Mouse (Mus musculus) MEL (cell line): ENCODE measurements around the gene Lypla2. TPM values are rescaled to one million over a fixed set of nuclear protein-coding genes. Genes with fewer than 3 reads are reported as not detected.
A peak's percentile ranks its signal among the peaks of the same experiment; 100 is the strongest.

Experiments
- DNase-seq: peaks from one replicate; pipeline ENCODE4 v3.0.0; 2011; ENCODE audit warnings: low read depth, low spot score
- H3K27ac ChIP-seq: 2 replicates; pipeline ENCODE4 v1.5.1; 2012; ENCODE audit warnings: low read depth, mild to moderate bottlenecking, control low read depth, low read length, moderate library complexity; ENCODE audit not compliant: control insufficient read depth
- H3K27me3 ChIP-seq, 2 experiments: fragments of 150-350 bp in 1 of 2; sonication (generic) in 1 of 2; 2 replicates each; pipeline ENCODE4 v1.6.1; 2012; ENCODE audit warnings: low read length in 2 of 2, mild to moderate bottlenecking in 2 of 2, improper control_type of control experiment in 1 of 2, moderate library complexity in 1 of 2; ENCODE audit not compliant: insufficient read depth in 2 of 2, control insufficient read depth in 1 of 2
- H3K36me3 ChIP-seq, 2 experiments: 2 replicates each; pipeline ENCODE4 v1.6.1; 2012 to 2014; ENCODE audit warnings: low read length in 2 of 2, improper control_type of control experiment in 1 of 2, inconsistent platforms in 1 of 2, mild to moderate bottlenecking in 1 of 2; ENCODE audit not compliant: insufficient read depth in 2 of 2, control insufficient read depth in 1 of 2
- H3K4me1 ChIP-seq, 2 experiments: fragments of 150-350 bp in 1 of 2; sonication (generic) in 1 of 2; 2 replicates each; pipeline ENCODE4 v1.6.1; 2012; ENCODE audit warnings: low read length in 2 of 2, improper control_type of control experiment in 1 of 2, mild to moderate bottlenecking in 1 of 2; ENCODE audit not compliant: insufficient read depth in 2 of 2, control insufficient read depth in 1 of 2
- H3K4me3 ChIP-seq, 2 experiments: fragments of 150-350 bp in 1 of 2; sonication (generic) in 1 of 2; 2 replicates each; pipeline ENCODE4 v1.5.1; 2012; ENCODE audit warnings: low read depth in 2 of 2, low read length in 2 of 2, mild to moderate bottlenecking in 2 of 2, moderate library complexity in 2 of 2, control low read depth in 1 of 2, improper control_type of control experiment in 1 of 2; ENCODE audit not compliant: control insufficient read depth in 1 of 2, insufficient read depth in 1 of 2
- H3K79me2 ChIP-seq: 2 replicates; pipeline ENCODE4 v1.6.1; 2012; ENCODE audit warnings: mild to moderate bottlenecking, low read length, moderate library complexity; ENCODE audit not compliant: control insufficient read depth, poor library complexity, insufficient read depth
- H3K9ac ChIP-seq: 2 replicates; pipeline ENCODE4 v1.6.1; 2012; ENCODE audit warnings: low read depth, mild to moderate bottlenecking, control low read depth, low read length, moderate library complexity; ENCODE audit not compliant: control insufficient read depth, poor library complexity, severe bottlenecking
- H3K9me3 ChIP-seq: fragments of 150-350 bp; sonication (generic); replicated peaks from 2 replicates; pipeline ENCODE4 v1.6.1; 2012; ENCODE audit warnings: mild to moderate bottlenecking, low read length, improper control_type of control experiment, moderate library complexity; ENCODE audit not compliant: insufficient read depth
- BHLHE40 ChIP-seq: IDR thresholded peaks from 2 replicates; pipeline ENCODE4 v1.6.1; 2012; ENCODE audit warnings: low read depth, mild to moderate bottlenecking, inconsistent platforms, low read length, improper control_type of control experiment, borderline replicate concordance
- CHD2 ChIP-seq: IDR thresholded peaks from 2 replicates; pipeline ENCODE4 v1.6.1; 2011; ENCODE audit warnings: low read length, improper control_type of control experiment
- CTCF ChIP-seq, 3 experiments: IDR thresholded peaks in 2 of 3; conservative IDR thresholded peaks in 1 of 3; 2 replicates each; pipeline ENCODE4 v1.5.1; 2011 to 2012; ENCODE audit warnings: low read length in 3 of 3, low read depth in 2 of 3, mild to moderate bottlenecking in 2 of 3, improper control_type of control experiment in 1 of 3, inconsistent platforms in 1 of 3, mixed read lengths in 1 of 3, moderate library complexity in 1 of 3; ENCODE audit not compliant: control insufficient read depth in 1 of 3, insufficient read depth in 1 of 3, poor library complexity in 1 of 3, severe bottlenecking in 1 of 3
- E2F4 ChIP-seq: IDR thresholded peaks from 2 replicates; pipeline ENCODE4 v1.6.1; 2011; ENCODE audit warnings: low read depth, low read length, improper control_type of control experiment, borderline replicate concordance
- ELF1 ChIP-seq: IDR thresholded peaks from 2 replicates; pipeline ENCODE4 v1.6.1; 2014; ENCODE audit warnings: low read depth, mild to moderate bottlenecking, inconsistent platforms, low read length, improper control_type of control experiment, moderate library complexity
- EP300 ChIP-seq, 2 experiments: IDR thresholded peaks; 2 replicates each; pipeline ENCODE4 v1.6.1; 2011; ENCODE audit warnings: improper control_type of control experiment in 2 of 2, low read length in 2 of 2, low read depth in 1 of 2, mild to moderate bottlenecking in 1 of 2
- ETS1 ChIP-seq: IDR thresholded peaks from 2 replicates; pipeline ENCODE4 v1.6.1; 2012; ENCODE audit warnings: low read depth, mild to moderate bottlenecking, inconsistent platforms, low read length, improper control_type of control experiment, moderate library complexity
- GATA1 ChIP-seq: IDR thresholded peaks from 2 replicates; pipeline ENCODE4 v1.6.1; 2011; ENCODE audit warnings: low read depth, low read length, improper control_type of control experiment
- HCFC1 ChIP-seq: IDR thresholded peaks from 2 replicates; pipeline ENCODE4 v1.6.1; 2012; ENCODE audit warnings: low read depth, mild to moderate bottlenecking, inconsistent platforms, low read length, improper control_type of control experiment, moderate library complexity
- JUND ChIP-seq: IDR thresholded peaks from 2 replicates; pipeline ENCODE4 v1.6.1; 2011; ENCODE audit warnings: low read depth, mild to moderate bottlenecking, improper control_type of control experiment, low read length
- KAT2A ChIP-seq: conservative IDR thresholded peaks from 2 replicates; pipeline ENCODE4 v1.6.1; 2012; ENCODE audit warnings: low read depth, low read length, improper control_type of control experiment, inconsistent platforms
- MAFK ChIP-seq: IDR thresholded peaks from 2 replicates; pipeline ENCODE4 v1.6.1; 2011; ENCODE audit warnings: low read depth, mild to moderate bottlenecking, low read length, improper control_type of control experiment, borderline replicate concordance
- MAX ChIP-seq: IDR thresholded peaks from 2 replicates; pipeline ENCODE4 v1.6.1; 2011; ENCODE audit warnings: low read length, improper control_type of control experiment
- MAZ ChIP-seq: IDR thresholded peaks from 2 replicates; pipeline ENCODE4 v1.6.1; 2012; ENCODE audit warnings: low read depth, mild to moderate bottlenecking, inconsistent platforms, low read length, improper control_type of control experiment
- MEF2A ChIP-seq: IDR thresholded peaks from 2 replicates; pipeline ENCODE4 v1.6.1; 2014; ENCODE audit warnings: low read depth, mild to moderate bottlenecking, inconsistent platforms, low read length, improper control_type of control experiment; ENCODE audit not compliant: poor library complexity, insufficient replicate concordance, severe bottlenecking; ENCODE audit errors: extremely low read depth
- MXI1 ChIP-seq: IDR thresholded peaks from 2 replicates; pipeline ENCODE4 v1.6.1; 2011; ENCODE audit warnings: mild to moderate bottlenecking, low read depth, low read length, improper control_type of control experiment
- MYB ChIP-seq: IDR thresholded peaks from 2 replicates; pipeline ENCODE4 v1.6.1; 2011; ENCODE audit warnings: mild to moderate bottlenecking, low read depth, low read length, improper control_type of control experiment
- MYC ChIP-seq: IDR thresholded peaks from 2 replicates; pipeline ENCODE4 v1.6.1; 2011; ENCODE audit warnings: low read depth, mild to moderate bottlenecking, low read length, improper control_type of control experiment, moderate library complexity
- NELFE ChIP-seq: IDR thresholded peaks from 2 replicates; pipeline ENCODE4 v1.6.1; 2011; ENCODE audit warnings: low read depth, low read length, improper control_type of control experiment
- NRF1 ChIP-seq: IDR thresholded peaks from 2 replicates; pipeline ENCODE4 v1.6.1; 2014; ENCODE audit warnings: low read depth, mild to moderate bottlenecking, inconsistent platforms, low read length, improper control_type of control experiment, moderate library complexity; ENCODE audit not compliant: poor library complexity, insufficient read depth, severe bottlenecking
- POLR2A ChIP-seq, 2 experiments: IDR thresholded peaks; 2 replicates each; pipeline ENCODE4 v1.6.1; 2011 to 2012; ENCODE audit warnings: low read length in 2 of 2, mild to moderate bottlenecking in 2 of 2, control low read depth in 1 of 2, improper control_type of control experiment in 1 of 2, low read depth in 1 of 2, moderate library complexity in 1 of 2; ENCODE audit not compliant: control insufficient read depth in 1 of 2, insufficient read depth in 1 of 2, poor library complexity in 1 of 2
- POLR2AphosphoS2 ChIP-seq: IDR thresholded peaks from 2 replicates; pipeline ENCODE4 v1.6.1; 2011; ENCODE audit warnings: low read length, improper control_type of control experiment
- POLR2AphosphoS5 ChIP-seq: IDR thresholded peaks from 2 replicates; pipeline ENCODE4 v1.6.1; 2012; ENCODE audit warnings: low read depth, borderline replicate concordance, mild to moderate bottlenecking, inconsistent platforms, low read length, moderate library complexity, mixed read lengths
- RAD21 ChIP-seq: IDR thresholded peaks from 2 replicates; pipeline ENCODE4 v1.6.1; 2011; ENCODE audit warnings: mild to moderate bottlenecking, low read depth, low read length, improper control_type of control experiment
- RCOR1 ChIP-seq: IDR thresholded peaks from 2 replicates; pipeline ENCODE4 v1.6.1; 2012; ENCODE audit warnings: low read depth, mild to moderate bottlenecking, inconsistent platforms, low read length, improper control_type of control experiment
- SIN3A ChIP-seq: IDR thresholded peaks from 2 replicates; pipeline ENCODE4 v1.6.1; 2012; ENCODE audit warnings: low read length, improper control_type of control experiment, inconsistent platforms
- SMC3 ChIP-seq: IDR thresholded peaks from 2 replicates; pipeline ENCODE4 v1.6.1; 2011; ENCODE audit warnings: low read depth, low read length, improper control_type of control experiment
- TAL1 ChIP-seq: IDR thresholded peaks from 2 replicates; pipeline ENCODE4 v1.6.1; 2012; ENCODE audit warnings: mild to moderate bottlenecking, inconsistent platforms, low read length, moderate library complexity, mixed read lengths
- TBP ChIP-seq: IDR thresholded peaks from 2 replicates; pipeline ENCODE4 v1.8.0; 2011; ENCODE audit warnings: low read depth, low read length, improper control_type of control experiment
- TCF12 ChIP-seq: IDR thresholded peaks from 2 replicates; pipeline ENCODE4 v1.6.1; 2014; ENCODE audit warnings: low read depth, mild to moderate bottlenecking, inconsistent platforms, low read length, improper control_type of control experiment, moderate library complexity
- UBTF ChIP-seq: IDR thresholded peaks from 2 replicates; pipeline ENCODE4 v1.6.1; 2012; ENCODE audit warnings: low read depth, mild to moderate bottlenecking, inconsistent platforms, low read length, improper control_type of control experiment, moderate library complexity, borderline replicate concordance; ENCODE audit not compliant: insufficient read depth
- USF1 ChIP-seq: IDR thresholded peaks from 2 replicates; pipeline ENCODE4 v1.6.1; 2014; ENCODE audit warnings: low read depth, mild to moderate bottlenecking, inconsistent platforms, low read length, improper control_type of control experiment, moderate library complexity
- USF2 ChIP-seq, 2 experiments: IDR thresholded peaks; 2 replicates each; pipeline ENCODE4 v1.6.1; 2011 to 2012; ENCODE audit warnings: improper control_type of control experiment in 2 of 2, low read length in 2 of 2, borderline replicate concordance in 1 of 2, inconsistent platforms in 1 of 2, low read depth in 1 of 2, mild to moderate bottlenecking in 1 of 2; ENCODE audit not compliant: insufficient read depth in 1 of 2
- ZC3H11A ChIP-seq: IDR thresholded peaks from 2 replicates; pipeline ENCODE4 v1.6.1; 2012; ENCODE audit warnings: low read depth, mild to moderate bottlenecking, inconsistent platforms, low read length, improper control_type of control experiment
- ZKSCAN1 ChIP-seq: IDR thresholded peaks from 2 replicates; pipeline ENCODE4 v1.6.1; 2012; ENCODE audit warnings: low read depth, mild to moderate bottlenecking, inconsistent platforms, low read length, improper control_type of control experiment, moderate library complexity
- ZMIZ1 ChIP-seq: IDR thresholded peaks from 2 replicates; pipeline ENCODE4 v1.6.1; 2012; ENCODE audit warnings: low read depth, mild to moderate bottlenecking, inconsistent platforms, low read length, improper control_type of control experiment, moderate library complexity
- ZNF384 ChIP-seq: IDR thresholded peaks from 2 replicates; pipeline ENCODE4 v1.6.1; 2012; ENCODE audit warnings: low read depth, mild to moderate bottlenecking, inconsistent platforms, low read length, improper control_type of control experiment
- polyA plus RNA-seq, 2 experiments: library from polyadenylated mRNA; stranded (reverse) in 1 of 2; unstranded in 1 of 2; fragments of >175 nt in 1 of 2; fragments of >200 nt in 1 of 2; gene quantifications; 2 replicates each; pipeline versions ENCODE4 v1.2.1 to v1.2.4; 2012; ENCODE audit warnings: low replicate concordance in 2 of 2, low read depth in 1 of 2; ENCODE audit not compliant: insufficient read length in 2 of 2, insufficient read depth in 1 of 2, missing spikeins in 1 of 2
- total RNA-seq: library from RNA; depleted of rRNA; stranded (reverse); fragments of 300-350 nt; gene quantifications from 2 replicates; pipeline ENCODE4 v1.2.3, GENCODE M21; 2012

Lypla2 gene
- total and polyA plus RNA-seq, 3 experiments = 65.1 to 95.6 TPM; not detected in 1

GRCm38 (mm10) chr4:135960717-135961116 lies 11.7 kb downstream of the Lypla2 start:
- no peaks in the 10 kb centered on the region for H3K27me3 ChIP-seq
- TF ChIP-seq POLR2A (IDR thresholded peaks at IDR 0.05; ENCODE audit: control insufficient read depth in 1 of 2, insufficient read depth in 1 of 2, low read depth in 1 of 2, low read length in 2 of 2, poor library complexity in 1 of 2) = no peak; a peak in 1 of 4 replicates
- no peak for TF ChIP-seq ZKSCAN1
- TF ChIP-seq BHLHE40 = no peak
- TF ChIP-seq UBTF = no peak
- no peak for TF ChIP-seq MEF2A
- TF ChIP-seq MYB = no peak
- TF ChIP-seq MAX = peak; percentile 34; the same call in 1 of the 2 replicates
- no peak for TF ChIP-seq TAL1
- no peak for TF ChIP-seq MXI1
- TF ChIP-seq KAT2A = no peak
- TF ChIP-seq JUND = 0 out of 2 replicates have a peak, but pooled peaks have one; percentile 35
- TF ChIP-seq TCF12 = no peak
- 0 out of 2 replicates have a peak, but pooled peaks have one; percentile 32 for TF ChIP-seq HCFC1
- no peak for TF ChIP-seq E2F4
- no peak for TF ChIP-seq POLR2AphosphoS5
- peak; percentile 63; the same call in 1 of the 2 replicates for TF ChIP-seq SIN3A
- no peak for TF ChIP-seq USF2 (IDR thresholded peaks at IDR 0.05; ENCODE audit: borderline replicate concordance in 1 of 2, insufficient read depth in 1 of 2, low read depth in 1 of 2, low read length in 2 of 2)
- TF ChIP-seq SMC3 = peak; percentile 94
- TF ChIP-seq GATA1 = no peak
- TF ChIP-seq USF1 = no peak
- TF ChIP-seq ZC3H11A = peak; percentile 78
- TF ChIP-seq MAZ = no peak
- 0 out of 2 replicates have a peak, but pooled peaks have one; percentile 27 for TF ChIP-seq MYC
- TF ChIP-seq NELFE = no peak
- TF ChIP-seq CTCF (IDR thresholded peaks at IDR 0.05 in 2 of 3, conservative IDR thresholded peaks at IDR 0.05 in 1 of 3; ENCODE audit: control insufficient read depth in 1 of 3, insufficient read depth in 1 of 3, low read depth in 2 of 3, low read length in 3 of 3, poor library complexity in 1 of 3, severe bottlenecking in 1 of 3) = peak; percentile 92 to 97 (median 96)
- TF ChIP-seq POLR2AphosphoS2 = no peak
- no peak for TF ChIP-seq ETS1
- no peak for TF ChIP-seq TBP
- 0 out of 2 replicates have a peak, but pooled peaks have one; percentile 10 for TF ChIP-seq ELF1
- TF ChIP-seq CHD2 = no peak
- peak; percentile 79 for TF ChIP-seq RAD21
- no peak for TF ChIP-seq RCOR1
- no peak for TF ChIP-seq MAFK
- no peak for TF ChIP-seq NRF1
- no peak for TF ChIP-seq ZMIZ1
- no peak for TF ChIP-seq EP300 (IDR thresholded peaks at IDR 0.05; ENCODE audit: low read depth in 1 of 2, low read length in 2 of 2)
- no peak for TF ChIP-seq ZNF384
- TF ChIP-seq, all 39 proteins: peak for 10
- Histone ChIP-seq H3K36me3 (peaks cover 0 to 6% of the 10 kb centered on the region in 2 experiments; a peak in 2 of 4 replicates), H3K79me2 (peaks cover 7% of the 10 kb centered on the region; the same call in 1 of the 2 replicates), H3K4me1 (peaks cover 4 to 7% of the 10 kb centered on the region in 2 experiments; a peak in 3 of 4 replicates), H3K9me3 (no peaks in the 10 kb centered on the region), H3K4me3 (no peak overlapping the region), H3K27ac (no peak overlapping the region), H3K9ac (no peak overlapping the region)
- DNase-seq = peak; percentile 90
